Mouse (Mus musculus): Measurements from ENCODE around the gene Trappc2. TPM values are rescaled to one million over a fixed set of nuclear protein-coding genes. Genes with fewer than 3 reads are reported as not detected.

The Trappc2 gene
- polyA plus RNA-seq (2015; fragmentation: Illumina TruSeq; extraction: RNeasy Lipid Tissue Mini Kit (QIAGEN cat#74804); ENCODE audit: low read depth, low replicate concordance), result 91.7 TPM

GRCm38 (mm10) chrX:166440036-166440615 is at the start of gene Trappc2:
TSS of gene Trappc2 (plus strand) at chrX:166440574.

GRCm38 (mm10) chrX:166440616-166441063 is 266 bp downstream of the Trappc2 start, which contains the start of gene Ofd1:
TSS of gene Ofd1 (minus strand) at chrX:166440704.

GRCm38 (mm10) chrX:166479365-166479983 is 39.1 kb downstream of the Trappc2 start, which contains the start of gene Rab9:
TSS of gene Rab9 (minus strand) at chrX:166479867.

Other genes with a start within 250 kb of the Trappc2 start
- 721 TPM for gene Gpm6b, start 201.7 kb upstream of the Trappc2 start, polyA plus RNA-seq (2015; fragmentation: Illumina TruSeq; extraction: RNeasy Lipid Tissue Mini Kit (QIAGEN cat#74804); ENCODE audit: low read depth, low replicate concordance)
- 4.6 TPM for gene Ofd1, start 130 bp downstream of the Trappc2 start, polyA plus RNA-seq (2015; fragmentation: Illumina TruSeq; extraction: RNeasy Lipid Tissue Mini Kit (QIAGEN cat#74804); ENCODE audit: low read depth, low replicate concordance)
- gene Rab9, start 39.3 kb downstream of the Trappc2 start, polyA plus RNA-seq (2015; fragmentation: Illumina TruSeq; extraction: RNeasy Lipid Tissue Mini Kit (QIAGEN cat#74804); ENCODE audit: low read depth, low replicate concordance), result 69.2 TPM
- gene Tceanc, start 78.0 kb downstream of the Trappc2 start, polyA plus RNA-seq (2015; fragmentation: Illumina TruSeq; extraction: RNeasy Lipid Tissue Mini Kit (QIAGEN cat#74804); ENCODE audit: low read depth, low replicate concordance), result 1.5 TPM
- gene Egfl6, start 145.1 kb downstream of the Trappc2 start, polyA plus RNA-seq (2015; fragmentation: Illumina TruSeq; extraction: RNeasy Lipid Tissue Mini Kit (QIAGEN cat#74804); ENCODE audit: low read depth, low replicate concordance), result 1.6 TPM

Data from brain, adult 10 weeks (tissue).